Mouse (Mus musculus) gastrocnemius, adult 2 months (tissue): ENCODE results near the gene 1810062G17Rik. TPM values are rescaled to one million over a fixed set of nuclear protein-coding genes. Genes with fewer than 3 reads are reported as not detected.

Experiments used
- DNase-seq: peaks from one replicate; pipeline ENCODE4 v3.0.0; 2022
- H3K27ac ChIP-seq: fragments of 200-600 bp; 2 replicates; pipeline ENCODE4 v1.8.1; 2022; ENCODE audit warnings: mild to moderate bottlenecking
- H3K4me3 ChIP-seq: fragments of 200-600 bp; 2 replicates; pipeline ENCODE4 v1.8.1; 2022; ENCODE audit warnings: mild to moderate bottlenecking, moderate library complexity
- CTCF ChIP-seq: fragments of 200-600 bp; IDR thresholded peaks from 2 replicates; pipeline ENCODE4 v1.8.1; 2022; ENCODE audit warnings: antibody characterized with exemption, mild to moderate bottlenecking, moderate library complexity
- intact Hi-C: fragments of 180-260 bp; cut with DNase I; formaldehyde crosslinking; loops from one replicate; pipeline ENCODE4 v1.15.1; 2025
- total RNA-seq, 2 experiments: library from RNA; stranded (reverse); gene quantifications; 2 replicates each; pipeline ENCODE4 v1.2.3; 2021

The 1810062G17Rik gene
- total RNA-seq, 2 experiments from 2014 or later: not detected

- no peak overlapping the region for H3K4me3 ChIP-seq
- DNase-seq: no peak
- no peak overlapping the region for H3K27ac ChIP-seq
- no peak for TF ChIP-seq CTCF
- intact Hi-C loops: no loop called here
These were observed 13.9 kb upstream of the 1810062G17Rik start for GRCm38 (mm10) chr3:36461819-36462218.

DNA sequence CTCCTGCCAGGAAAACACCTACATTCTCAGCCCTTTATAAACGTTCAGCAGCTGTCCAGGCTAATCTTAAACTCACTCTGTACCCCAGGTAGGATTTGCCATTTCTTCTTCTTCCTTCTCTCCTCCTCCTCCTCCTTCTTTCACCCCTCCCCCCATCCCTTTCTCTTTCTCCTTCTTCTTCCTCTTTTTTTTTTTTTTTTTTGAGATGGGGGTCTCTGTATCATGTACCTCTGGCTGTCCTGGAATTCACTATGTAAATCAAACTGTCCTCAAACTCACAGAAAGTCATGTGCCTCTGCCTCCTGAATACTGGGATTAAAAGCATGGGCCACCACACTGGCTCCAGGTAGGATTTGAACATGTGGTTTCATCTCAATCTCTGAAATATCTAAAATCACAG lies 13.4 kb upstream of the 1810062G17Rik start:
- no peak overlapping the region for H3K27ac ChIP-seq
- no peak overlapping the region for H3K4me3 ChIP-seq
- no peak for DNase-seq
- no peak for TF ChIP-seq CTCF
- intact Hi-C loops: no loop called here

GRCm38 (mm10) chr3:36465538-36465937 lies 10.2 kb upstream of the 1810062G17Rik start:
- H3K27ac ChIP-seq: no peak overlapping the region
- intact Hi-C loops: no loop called here
- TF ChIP-seq CTCF: no peak
- DNase-seq: no peak
- no peak overlapping the region for H3K4me3 ChIP-seq

GRCm38 (mm10) chr3:36467632-36468031 lies 8.1 kb upstream of the 1810062G17Rik start:
- Histone ChIP-seq H3K27ac (0 out of 2 replicates have a peak overlapping the region, but pooled peaks have one; percentile 8), H3K4me3 (no peak overlapping the region)
- no peak for DNase-seq
- intact Hi-C loops: no loop called here
- no peak for TF ChIP-seq CTCF

DNA sequence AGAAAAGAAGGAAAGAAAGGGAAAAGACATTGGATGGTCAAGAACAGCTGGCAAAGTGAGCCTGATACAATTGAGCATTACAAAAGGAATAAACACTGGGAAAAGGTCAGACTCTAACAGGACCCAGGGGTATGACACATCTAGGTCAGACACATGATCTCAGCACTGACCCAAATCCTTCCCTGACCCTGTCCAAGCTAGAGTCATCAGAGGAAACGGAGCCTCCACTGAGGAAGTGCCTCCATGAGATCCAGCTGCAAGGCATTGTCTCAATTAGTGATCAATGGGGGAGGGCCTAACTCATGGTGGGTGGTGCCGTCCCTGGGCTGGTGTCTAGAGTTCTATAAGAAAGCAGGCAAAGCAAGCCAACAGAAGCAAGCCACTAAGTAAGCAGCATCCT lies 6.9 kb upstream of the 1810062G17Rik start:
- no peak for TF ChIP-seq CTCF
- peak; percentile 35 for DNase-seq
- intact Hi-C loops: no loop called here

DNA sequence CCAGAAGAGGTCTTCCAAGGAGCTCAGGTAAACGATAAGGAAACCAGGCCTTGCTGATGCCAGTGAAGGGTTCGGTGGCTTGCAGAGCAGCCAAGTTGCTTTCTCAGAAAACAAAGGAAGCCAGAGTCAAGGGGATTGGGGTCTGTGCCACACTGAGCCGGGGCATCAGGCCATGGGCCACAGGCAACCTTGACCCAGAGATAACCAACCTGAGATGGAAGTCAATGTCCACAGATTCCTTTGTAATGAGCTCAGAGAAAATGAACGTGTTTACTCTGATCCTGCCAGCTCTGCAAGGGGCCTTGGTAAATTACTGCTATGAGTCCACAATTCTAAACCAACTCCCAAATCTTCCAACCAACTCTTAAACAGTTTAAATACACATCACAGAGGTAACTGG lies 3.9 kb upstream of the 1810062G17Rik start:
- no peak for DNase-seq
- peak overlapping the region; percentile 35; the same call in 1 of the 2 replicates for H3K27ac ChIP-seq
- TF ChIP-seq CTCF: no peak
- intact Hi-C loops: no loop called here
- peak overlapping the region; percentile 46 for H3K4me3 ChIP-seq

More for the DNA sequence above, 6.9 kb upstream of the 1810062G17Rik start:
- Histone ChIP-seq H3K4me3 (no peak overlapping the region), H3K27ac (peak overlapping the region; percentile 10; the same call in 1 of the 2 replicates)

DNA sequence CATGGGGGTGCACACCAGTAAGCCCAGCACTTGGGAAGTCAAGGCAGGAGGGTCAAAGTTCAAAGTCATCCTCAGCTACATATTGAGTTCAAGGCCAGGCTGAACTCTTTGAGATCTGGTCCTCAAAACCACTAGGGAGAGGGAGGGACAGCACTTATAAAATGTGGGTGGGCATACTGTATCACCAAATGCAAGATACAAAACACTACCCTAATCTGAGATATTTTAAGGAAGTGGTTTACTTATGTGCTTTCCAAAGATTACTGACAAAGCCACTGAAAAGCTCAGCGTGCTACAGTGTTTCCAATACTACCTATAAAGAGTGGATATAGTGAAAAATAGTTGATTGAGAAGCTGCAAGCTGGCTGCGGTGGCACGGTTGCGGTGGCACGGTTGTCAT lies 2.5 kb upstream of the 1810062G17Rik start:
- TF ChIP-seq CTCF: no peak
- H3K27ac ChIP-seq: 0 out of 2 replicates have a peak overlapping the region, but pooled peaks have one; percentile 24
- H3K4me3 ChIP-seq: peak overlapping the region; percentile 41
- no peak for DNase-seq
- intact Hi-C loops: no loop called here

DNA sequence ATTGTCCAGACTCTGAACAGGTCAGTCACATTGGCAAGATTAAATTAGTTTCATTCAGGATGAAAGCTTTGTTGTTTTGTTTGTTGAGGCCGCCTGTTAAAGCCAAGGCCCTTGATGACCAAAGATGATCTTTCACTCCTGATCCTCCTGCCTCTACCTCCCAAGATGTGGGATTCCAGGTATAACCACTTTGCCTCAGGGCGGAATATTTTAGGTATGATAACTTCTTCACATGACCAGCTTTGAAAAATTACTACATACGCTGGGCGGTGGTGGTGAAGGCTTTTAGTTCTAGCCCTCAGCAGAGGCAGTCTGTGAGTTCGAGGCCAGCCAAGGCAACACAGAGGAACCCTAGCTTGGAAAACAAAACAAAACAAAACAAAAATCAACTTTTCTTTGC lies 1.3 kb upstream of the 1810062G17Rik start:
- no peak for TF ChIP-seq CTCF

DNA sequence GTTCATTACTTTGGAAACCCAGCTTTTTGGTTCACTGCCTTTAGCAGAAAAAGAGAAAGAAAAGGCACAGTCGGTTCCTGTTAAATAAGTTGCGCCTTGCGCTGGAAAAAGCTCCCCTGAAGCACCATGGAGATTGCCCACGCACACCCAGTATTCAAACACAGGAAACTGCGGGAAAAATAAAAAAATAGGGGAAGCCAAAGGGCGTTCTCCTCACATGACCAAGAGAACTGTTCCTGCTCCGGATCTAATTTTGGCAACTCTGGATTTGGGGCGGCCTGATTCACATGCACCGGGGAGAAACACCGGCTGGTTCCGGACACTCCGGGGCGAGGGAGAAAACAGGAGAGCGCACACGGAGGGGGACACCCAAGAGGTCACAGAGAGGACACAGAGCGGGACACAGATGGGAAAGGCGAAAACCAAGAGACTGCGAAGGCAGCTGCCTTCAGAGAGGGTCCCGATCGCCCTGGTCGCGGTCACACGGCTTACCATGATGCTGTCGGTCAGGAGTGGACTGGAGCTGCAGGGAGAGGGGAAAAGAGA lies 726 bp upstream of the 1810062G17Rik start:
- peak; percentile 66 for DNase-seq
- Histone ChIP-seq H3K27ac (peak overlapping the region; percentile 96), H3K4me3 (peak overlapping the region; percentile 98)
- intact Hi-C loops: loop anchor here (5.0 kb wide), 1 partner anchor 97 kb away; the partner anchor contains the start of gene Ccna2
- TF ChIP-seq CTCF: no peak

More for the DNA sequence above, 1.3 kb upstream of the 1810062G17Rik start:
- Histone ChIP-seq H3K4me3 (peak overlapping the region; percentile 98), H3K27ac (peak overlapping the region; percentile 96)
- intact Hi-C loops: no loop called here
- no peak for DNase-seq

DNA sequence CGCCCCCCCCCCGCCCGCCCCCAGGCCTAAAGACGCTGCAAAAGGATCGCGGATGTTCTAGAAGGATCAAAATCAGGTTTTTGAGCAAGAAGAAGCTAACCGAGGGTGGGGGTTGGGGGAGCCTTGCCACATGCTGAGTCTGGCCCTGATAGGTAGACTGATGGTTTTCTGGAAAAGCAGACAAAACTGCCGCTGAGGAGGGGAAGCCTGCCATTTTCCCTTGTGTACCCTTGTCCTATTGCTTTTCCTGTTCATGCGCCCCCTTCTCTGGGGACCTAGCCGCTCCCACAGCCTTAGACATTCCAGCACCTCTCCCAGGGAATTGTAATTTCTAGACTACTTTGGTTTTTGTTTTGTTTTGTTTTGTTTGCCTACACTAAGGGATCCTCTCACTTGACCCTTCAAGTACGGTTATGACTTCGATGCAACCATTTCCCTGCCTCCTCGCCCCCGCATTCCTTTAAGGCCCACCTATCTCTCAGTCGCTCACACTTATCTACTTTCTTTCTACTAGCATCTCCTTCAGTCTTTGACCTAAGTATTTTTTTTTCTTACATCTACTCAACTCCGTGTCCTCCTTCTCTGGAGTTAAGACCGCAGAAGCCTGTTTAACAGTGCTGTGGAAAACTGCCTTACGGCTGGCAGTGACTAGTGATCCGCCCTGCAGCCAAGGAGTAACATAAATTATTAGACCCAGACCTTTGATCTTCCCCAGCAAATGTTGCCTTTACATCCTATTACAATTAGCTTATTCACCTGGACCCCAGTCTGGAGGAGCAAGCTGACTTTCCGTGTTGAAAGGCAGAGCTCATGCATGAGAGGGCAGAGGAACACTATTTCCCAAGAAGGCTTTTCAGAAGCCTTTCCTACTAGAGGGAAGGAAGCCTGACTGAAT lies 771 bp downstream of the 1810062G17Rik start:
- no peak for TF ChIP-seq CTCF
- Histone ChIP-seq H3K27ac (peak overlapping the region; percentile 96), H3K4me3 (peak overlapping the region; percentile 98)
- DNase-seq: peak; percentile 31
- intact Hi-C loops: loop anchor here (1.0 to 5.0 kb wide), 2 partner anchors 19 to 96 kb away; partner anchors contain the start of gene Ccna2

DNA sequence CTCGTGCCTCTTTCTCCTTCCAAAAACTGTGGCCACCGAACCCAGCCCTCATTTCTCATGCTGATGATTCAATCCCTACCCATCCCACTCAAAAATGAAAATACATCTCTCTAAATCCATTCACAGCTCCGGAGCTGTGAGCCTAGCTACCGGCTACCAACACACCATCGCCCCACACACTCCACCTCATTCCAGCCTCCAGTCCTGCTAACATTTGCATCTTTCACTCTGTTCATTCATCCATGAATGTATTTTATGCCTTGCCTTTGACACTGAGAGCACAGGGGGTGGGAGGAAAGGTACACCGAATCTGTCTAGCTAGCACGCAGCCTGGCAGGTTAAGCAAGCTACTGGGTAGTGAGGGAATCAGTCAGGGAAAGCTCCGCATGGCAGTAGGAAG lies 3.0 kb downstream of the 1810062G17Rik start:
- no peak overlapping the region for H3K4me3 ChIP-seq
- no peak for DNase-seq
- no peak overlapping the region for H3K27ac ChIP-seq
- TF ChIP-seq CTCF: no peak
- intact Hi-C loops: loop anchor here (5.0 kb wide), 1 partner anchor 94 kb away; the partner anchor contains the start of gene Ccna2

GRCm38 (mm10) chr3:36480486-36480885 lies 4.7 kb downstream of the 1810062G17Rik start:
- DNase-seq: no peak
- Histone ChIP-seq H3K27ac (no peak overlapping the region), H3K4me3 (no peak overlapping the region)
- intact Hi-C loops: no loop called here
- TF ChIP-seq CTCF: no peak

DNA sequence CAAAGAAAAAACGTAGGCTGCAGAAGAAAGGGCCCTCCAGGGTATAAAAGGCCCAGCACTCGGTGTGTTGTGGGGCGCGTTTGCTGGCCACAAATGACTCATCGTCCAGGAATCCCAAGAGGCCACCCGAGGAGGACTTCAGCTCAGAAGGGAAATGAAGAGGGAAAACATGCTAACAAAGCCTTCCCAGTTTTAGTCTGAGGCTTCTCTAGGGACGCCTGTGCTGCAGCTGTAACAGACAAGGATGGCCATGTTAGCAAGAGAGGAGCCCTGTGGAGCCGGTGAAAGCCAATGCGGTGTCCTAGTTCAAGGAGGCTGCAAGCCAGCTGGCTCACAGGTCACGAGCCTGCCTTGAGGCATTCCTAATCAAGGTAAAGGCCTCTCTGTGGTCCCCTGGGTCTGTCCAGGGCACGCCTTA lies 6.0 kb downstream of the 1810062G17Rik start:
- Histone ChIP-seq H3K27ac (peak overlapping the region; percentile 81), H3K4me3 (peak overlapping the region; percentile 19)
- peak; percentile 83 for DNase-seq
- intact Hi-C loops: no loop called here
- TF ChIP-seq CTCF: no peak
